Mouse (Mus musculus) brain, adult 10 weeks (tissue): ENCODE measurements around the gene Frmd4b. TPM values are rescaled to one million over a fixed set of nuclear protein-coding genes. Genes with fewer than 3 reads are reported as not detected.

Source experiments
- polyA plus RNA-seq: library from polyadenylated mRNA; stranded (reverse); fragments of 350-450 nt; fragmentation: Illumina TruSeq; extraction: RNeasy Lipid Tissue Mini Kit (QIAGEN cat#74804); gene quantifications from one replicate; pipeline ENCODE4 v1.2.3, GENCODE M21; 2015; ENCODE audit warnings: low read depth, low replicate concordance

Gene Frmd4b
- 15.2 TPM for polyA plus RNA-seq

GRCm38 (mm10) chr6:97617266-97617743 is at the start of gene Frmd4b:
TSS of gene Frmd4b (minus strand) at chr6:97617541.

GRCm38 (mm10) chr6:97252711-97253221 is 364.6 kb downstream of the Frmd4b start, which contains the start of gene Lmod3:
TSS of gene Lmod3 (minus strand) at chr6:97252759.

Other genes with a start within 250 kb of the Frmd4b start
- gene Mitf, start 189.5 kb upstream of the Frmd4b start, polyA plus RNA-seq = 6.9 TPM